Mouse (Mus musculus): ENCODE measurements around the gene Arhgdib.
A peak's percentile ranks its signal among the peaks of the same experiment; 100 is the strongest.

Arhgdib gene

GRCm38 (mm10) chr6:136950171-136950570 lies 8.5 kb upstream of the Arhgdib start:
- DNase-seq: no peak

GRCm38 (mm10) chr6:136947716-136948115 lies 6.0 kb upstream of the Arhgdib start:
- no peak for DNase-seq

- DNase-seq: no peak
Observed at GRCm38 (mm10) chr6:136946943-136947342, 5.2 kb upstream of the Arhgdib start.

GRCm38 (mm10) chr6:136946241-136946640 lies 4.5 kb upstream of the Arhgdib start:
- peak in 1 of 2 experiments; percentile 21 for DNase-seq

- no peak for DNase-seq
Observed at GRCm38 (mm10) chr6:136944511-136944910, 2.8 kb upstream of the Arhgdib start.

- DNase-seq: no peak
Observed at GRCm38 (mm10) chr6:136943392-136943791, 1.7 kb upstream of the Arhgdib start.

GRCm38 (mm10) chr6:136942280-136942679 lies 581 bp upstream of the Arhgdib start:
- no peak for DNase-seq

- DNase-seq: peak; percentile 36 to 48
Observed at GRCm38 (mm10) chr6:136940188-136940960, 1.3 kb downstream of the Arhgdib start.

GRCm38 (mm10) chr6:136939326-136940187 lies 2.1 kb downstream of the Arhgdib start:
- DNase-seq: no peak

- peak in 1 of 2 experiments; percentile 15 for DNase-seq
Observed at GRCm38 (mm10) chr6:136938331-136939126, 3.2 kb downstream of the Arhgdib start.

GRCm38 (mm10) chr6:136937117-136937516 lies 4.6 kb downstream of the Arhgdib start:
- no peak for DNase-seq

- DNase-seq: no peak
Observed at GRCm38 (mm10) chr6:136936361-136936760, 5.3 kb downstream of the Arhgdib start.

- no peak for DNase-seq
Observed at GRCm38 (mm10) chr6:136935233-136935632, 6.5 kb downstream of the Arhgdib start.

GRCm38 (mm10) chr6:136934068-136934467 lies 7.6 kb downstream of the Arhgdib start:
- no peak for DNase-seq

GRCm38 (mm10) chr6:136931246-136931645 lies 10.5 kb downstream of the Arhgdib start:
- DNase-seq: no peak

GRCm38 (mm10) chr6:136930677-136931076 lies 11.0 kb downstream of the Arhgdib start:
- DNase-seq: peak; percentile 38 to 41

- DNase-seq: no peak
Observed at GRCm38 (mm10) chr6:136927626-136928025, 14.1 kb downstream of the Arhgdib start.

- no peak for DNase-seq
Observed at GRCm38 (mm10) chr6:136925049-136925448, 16.6 kb downstream of the Arhgdib start.

- DNase-seq: no peak
Observed at GRCm38 (mm10) chr6:136923532-136923931, 18.2 kb downstream of the Arhgdib start, which contains the start of gene Pde6h. Pde6h (plus strand) TSS chr6:136923832.

GRCm38 (mm10) chr6:136922871-136923270 lies 18.8 kb downstream of the Arhgdib start:
- no peak for DNase-seq

GRCm38 (mm10) chr6:136922080-136922479 lies 19.6 kb downstream of the Arhgdib start, which contains the start of gene Erp27:
Erp27 (minus strand) TSS chr6:136922180.
- no peak for DNase-seq

GRCm38 (mm10) chr6:136921601-136922000 lies 20.1 kb downstream of the Arhgdib start:
- DNase-seq: no peak
